Mouse (Mus musculus): ENCODE measurements around the gene Erbin.

DNA sequence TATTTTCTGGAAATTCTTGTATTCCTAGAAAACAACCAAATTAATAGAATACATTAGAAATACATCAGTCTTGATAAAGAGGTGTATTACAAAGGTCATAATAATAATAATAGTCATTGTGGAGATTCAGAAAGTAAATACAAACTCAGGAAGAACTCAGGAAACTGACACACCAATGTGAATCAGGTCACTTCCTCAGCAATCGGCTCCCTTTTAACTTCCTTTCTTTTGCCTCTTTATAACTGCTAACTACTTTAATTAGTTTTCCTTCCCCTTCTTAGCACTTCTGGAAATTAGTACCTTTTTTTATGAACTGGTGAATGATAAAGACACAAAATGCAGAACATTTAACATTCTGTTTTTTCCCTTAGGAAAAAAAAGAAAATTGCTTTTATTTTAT is 51.4 kb downstream of the Erbin start:
- TF ChIP-seq GATA1 (IDR thresholded peaks at IDR 0.05; ENCODE audit: borderline replicate concordance, low read length) (no peak), FLI1 (IDR thresholded peaks at IDR 0.05; ENCODE audit: low read length) (no peak)
